Mouse (Mus musculus) kidney, adult 2 months (tissue): ENCODE measurements around the gene Aoah.

ENCODE experiments used
- CTCF ChIP-seq: fragments of 200-500 bp; conservative IDR thresholded peaks from 2 replicates; pipeline ENCODE4 v1.5.1; 2011; ENCODE audit warnings: low read depth, mild to moderate bottlenecking, control low read depth, low read length, moderate library complexity, mixed read lengths; ENCODE audit not compliant: insufficient read depth, insufficient read length
- POLR2A ChIP-seq: fragments of 200-500 bp; IDR thresholded peaks from one replicate; pipeline ENCODE4 v1.6.1; 2011; ENCODE audit warnings: low read depth, low read length, control low read depth

DNA sequence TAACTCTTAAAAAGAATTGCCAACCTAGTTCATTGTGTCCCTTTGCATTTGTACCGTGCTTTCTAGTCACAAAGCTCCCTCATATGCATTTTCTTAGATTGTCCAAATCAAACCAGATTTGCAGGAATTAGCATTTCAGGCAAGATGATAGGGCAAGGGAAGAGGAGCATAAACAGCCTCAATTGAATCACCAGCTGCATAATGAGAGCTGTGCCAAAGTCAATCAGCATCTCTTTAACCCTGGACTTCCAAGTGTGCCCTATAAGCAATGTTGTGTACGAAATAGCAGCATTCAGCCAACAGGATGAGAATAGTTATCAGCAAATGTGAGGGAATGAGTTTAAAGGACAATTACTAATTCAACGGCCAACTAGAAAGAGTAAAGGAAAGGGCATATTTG, 169.2 kb downstream of the Aoah start:
- no peak for TF ChIP-seq CTCF
- TF ChIP-seq POLR2A, result no peak
